Mouse (Mus musculus) lung, adult 2 months (tissue): ENCODE results near the gene Ccdc80.

Experiments used
- CTCF ChIP-seq: fragments of 200-500 bp; IDR thresholded peaks from 2 replicates; pipeline ENCODE4 v1.5.1; 2011; ENCODE audit warnings: mild to moderate bottlenecking, low read length, control low read depth; ENCODE audit not compliant: insufficient read depth
- POLR2A ChIP-seq: fragments of 200-500 bp; IDR thresholded peaks from 2 replicates; pipeline ENCODE4 v1.6.1; 2011; ENCODE audit warnings: low read depth, mild to moderate bottlenecking, control low read depth, low read length, borderline replicate concordance; ENCODE audit errors: extremely low read depth

DNA sequence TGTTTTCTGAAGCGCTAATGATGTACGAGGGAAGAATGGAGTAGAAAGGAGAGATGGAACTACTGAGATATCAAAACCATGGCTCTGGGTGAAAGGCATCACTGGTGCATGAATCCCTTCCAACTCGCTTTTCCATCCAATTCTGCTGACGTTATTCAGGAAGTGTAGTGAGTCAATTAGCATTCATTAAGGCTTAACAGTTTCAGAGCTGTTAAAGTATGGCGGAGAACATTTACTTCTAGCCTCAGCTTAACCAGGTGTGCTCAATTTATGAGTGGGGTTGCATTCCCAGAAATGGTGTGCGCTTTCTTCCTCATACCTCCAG, 5.6 kb downstream of the Ccdc80 start:
- no peak for TF ChIP-seq POLR2A
- no peak for TF ChIP-seq CTCF
